Mouse (Mus musculus) heart, adult 2 months (tissue): ENCODE results near the gene Camta1.

Experiments used
- CTCF ChIP-seq: fragments of 200-600 bp; IDR thresholded peaks from 2 replicates; pipeline ENCODE4 v1.8.1; 2022; ENCODE audit warnings: antibody characterized with exemption, mild to moderate bottlenecking, moderate library complexity
- EP300 ChIP-seq: fragments of 200-500 bp; IDR thresholded peaks from 2 replicates; pipeline ENCODE4 v1.6.1; 2011; ENCODE audit warnings: low read depth, low read length, control low read depth; ENCODE audit not compliant: insufficient read depth
- POLR2A ChIP-seq: fragments of 200-500 bp; IDR thresholded peaks from 2 replicates; pipeline ENCODE4 v1.6.1; 2011; ENCODE audit warnings: mild to moderate bottlenecking, low read depth, low read length, control low read depth; ENCODE audit not compliant: insufficient read depth

- TF ChIP-seq CTCF (no peak), POLR2A (no peak), EP300 (no peak)
Measured at GRCm38 (mm10) chr4:150926924-150927705, 934.6 kb downstream of the Camta1 start.
